Mouse (Mus musculus): ENCODE measurements around the gene Hspbap1.

The Hspbap1 gene

GRCm38 (mm10) chr16:35781096-35781495, 10.9 kb downstream of the Hspbap1 start:
- CTCF ChIA-PET: no interaction called here
- POLR2A ChIA-PET: interaction anchor here in 2 of 4 experiments (1.0 to 6.2 kb wide), 7 partner anchors 8 to 22 kb away, joined by 3 to 90 read pairs (median 11); partner anchors contain the start of genes Dirc2 (in 1 of the 2) and Hspbap1 (in 1 of the 2)

DNA sequence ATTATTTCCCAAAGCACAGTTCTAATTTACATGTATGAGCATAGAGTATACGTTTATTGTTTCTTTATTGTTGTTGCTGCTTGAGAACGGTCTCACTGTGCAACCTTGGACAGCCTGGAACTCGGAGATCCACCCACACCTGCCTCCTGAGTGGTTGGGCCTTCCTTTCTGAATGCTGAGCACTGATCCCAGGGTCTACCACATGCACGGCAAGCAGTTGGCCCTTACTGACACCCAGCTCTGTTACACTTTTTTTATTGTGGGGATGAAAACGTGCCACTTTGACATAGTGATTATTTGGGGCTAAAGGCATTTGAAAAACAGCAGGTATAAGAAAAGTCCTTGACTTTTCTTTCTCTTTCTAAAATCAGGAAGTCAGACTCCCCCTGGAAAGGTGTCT, 11.5 kb downstream of the Hspbap1 start:
- CTCF ChIA-PET: no interaction called here
- POLR2A ChIA-PET: interaction anchor here in 2 of 4 experiments (1.0 to 6.2 kb wide), 10 partner anchors 8 to 36 kb away, joined by 3 to 90 read pairs (median 10); partner anchors contain the start of genes Hspbap1 (in 2 of the 2) and Dirc2 (in 1 of the 2)

- ChIA-PET CTCF (interaction anchor here in 3 of 4 experiments (0.5 to 0.9 kb wide), 3 partner anchors 56 to 1063 kb away, joined by 3 read pairs; no protein-coding TSS in a partner anchor), POLR2A (interaction anchor here (0.6 to 6.2 kb wide), 22 partner anchors 9 to 195 kb away, joined by 3 to 90 read pairs (median 4); partner anchors contain the start of genes Dirc2 (in 3 of the 4) and Hspbap1 (in 3 of the 4))
Observed at GRCm38 (mm10) chr16:35782451-35783206, 12.5 kb downstream of the Hspbap1 start.

DNA sequence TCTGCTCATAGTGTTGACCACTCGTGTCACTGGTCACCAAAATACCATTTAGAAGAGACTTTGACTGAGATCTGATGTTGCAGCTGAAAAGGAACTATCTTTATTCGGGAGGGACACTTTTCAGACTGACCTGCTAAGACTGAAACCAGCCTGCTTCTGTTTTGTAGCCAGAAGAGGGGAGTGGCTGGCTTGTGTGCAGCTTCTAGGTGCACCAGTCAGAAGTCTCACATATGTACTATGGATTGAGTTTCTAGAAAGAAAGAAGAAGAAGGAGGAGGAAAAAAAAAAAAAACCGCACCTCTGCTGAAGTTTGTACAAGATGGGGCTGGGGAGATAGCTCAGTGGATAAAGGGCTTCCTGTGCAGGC, 13.0 kb downstream of the Hspbap1 start:
- ChIA-PET POLR2A (interaction anchor here (0.6 to 6.2 kb wide), 19 partner anchors 10 to 195 kb away, joined by 3 to 90 read pairs (median 4); partner anchors contain the start of genes Dirc2 (in 3 of the 4) and Hspbap1 (in 3 of the 4)), CTCF (interaction anchor here in 3 of 4 experiments (0.5 to 0.9 kb wide), 4 partner anchors 57 to 1063 kb away, joined by 3 read pairs; no protein-coding TSS in a partner anchor)

DNA sequence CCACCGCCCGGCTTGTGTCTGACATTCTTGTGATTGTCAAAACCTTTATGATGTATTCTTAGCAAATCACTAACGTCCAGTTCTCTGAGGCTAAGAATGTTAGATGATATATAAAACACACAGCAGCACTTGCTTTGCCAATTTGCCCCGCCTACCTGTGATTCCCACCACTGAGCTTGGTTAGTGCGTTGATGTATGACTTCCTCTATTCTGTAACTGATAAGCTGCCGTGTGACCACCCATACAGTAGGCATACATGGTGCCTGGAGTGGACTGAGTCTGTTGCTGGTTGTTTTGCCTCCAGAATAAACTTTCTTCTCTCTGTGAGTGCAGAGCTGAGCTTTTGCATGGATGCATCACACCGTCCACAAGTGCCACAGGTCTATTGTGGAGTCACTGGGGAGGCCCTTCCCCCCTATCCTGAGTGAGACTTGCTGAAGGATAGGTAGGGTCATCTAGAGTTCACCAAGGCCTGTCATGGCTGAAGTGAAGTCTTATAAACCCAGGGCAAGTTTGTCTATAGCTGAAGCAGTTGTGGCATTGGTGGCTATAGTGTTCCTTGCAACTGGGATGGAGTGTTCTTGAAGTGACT, 14.1 kb downstream of the Hspbap1 start:
- ChIA-PET POLR2A (interaction anchor here in 3 of 4 experiments (0.7 to 6.2 kb wide), 15 partner anchors 9 to 41 kb away, joined by 3 to 90 read pairs (median 6); partner anchors contain the start of genes Hspbap1 (in 3 of the 3) and Dirc2 (in 2 of the 3)), CTCF (interaction anchor here in 2 of 4 experiments (1.0 to 1.5 kb wide), 3 partner anchors 33 to 51 kb away, joined by 4 to 5 read pairs (median 4); no protein-coding TSS in a partner anchor)

DNA sequence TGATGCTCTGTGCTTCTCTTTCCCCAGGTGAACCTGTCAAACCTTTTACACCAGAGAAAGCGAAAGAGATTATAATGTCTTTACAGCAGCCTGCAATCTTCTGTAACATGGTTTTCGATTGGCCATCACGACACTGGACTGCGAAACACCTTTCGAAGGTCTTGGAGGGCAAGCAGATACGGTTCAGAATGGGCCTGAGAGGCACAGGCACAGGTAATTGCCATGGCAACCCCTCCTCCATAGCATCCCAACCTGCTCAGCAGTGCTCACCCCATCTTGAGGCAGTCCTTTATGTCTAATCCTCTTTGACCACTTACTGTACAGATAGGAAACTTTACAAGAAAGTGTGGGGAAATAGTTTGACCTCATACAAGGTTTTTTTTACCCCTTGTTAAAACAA, 17.0 kb downstream of the Hspbap1 start:
- ChIA-PET POLR2A (interaction anchor here in 2 of 4 experiments (1.0 to 1.8 kb wide), 4 partner anchors 10 to 17 kb away, joined by 4 to 7 read pairs (median 5); partner anchors contain the start of gene Hspbap1 (in 1 of the 2)), CTCF (no interaction called here)

GRCm38 (mm10) chr16:35787568-35788189, 17.5 kb downstream of the Hspbap1 start:
- POLR2A ChIA-PET: interaction anchor here in 3 of 4 experiments (1.0 to 1.8 kb wide), 7 partner anchors 9 to 17 kb away, joined by 3 to 7 read pairs (median 5); partner anchors contain the start of gene Hspbap1 (in 1 of the 3)
- CTCF ChIA-PET: interaction anchor here in 1 of 4 experiments (0.6 kb wide), 1 partner anchor 293 kb away, joined by 4 read pairs; no protein-coding TSS in a partner anchor

- POLR2A ChIA-PET: interaction anchor here in 3 of 4 experiments (1.0 to 1.8 kb wide), 6 partner anchors 9 to 18 kb away, joined by 3 to 7 read pairs (median 5); partner anchors contain the start of gene Hspbap1 (in 1 of the 3)
Observed at GRCm38 (mm10) chr16:35788330-35788729, 18.2 kb downstream of the Hspbap1 start.

GRCm38 (mm10) chr16:35791962-35792521, 21.9 kb downstream of the Hspbap1 start:
- ChIA-PET CTCF (no interaction called here), POLR2A (interaction anchor here in 3 of 4 experiments (0.6 to 4.6 kb wide), 7 partner anchors 9 to 33 kb away, joined by 3 to 36 read pairs (median 6); no protein-coding TSS in a partner anchor)

More at GRCm38 (mm10) chr16:35788330-35788729, 18.2 kb downstream of the Hspbap1 start:
- CTCF ChIA-PET: interaction anchor here in 2 of 4 experiments (0.5 to 0.6 kb wide), 2 partner anchors 52 to 293 kb away, joined by 3 to 4 read pairs; no protein-coding TSS in a partner anchor

GRCm38 (mm10) chr16:35802163-35802562, 32.0 kb downstream of the Hspbap1 start:
- ChIA-PET CTCF (interaction anchor here in 1 of 4 experiments (1.6 kb wide), 1 partner anchor 15 kb away, joined by 4 read pairs; no protein-coding TSS in a partner anchor), POLR2A (interaction anchor here in 3 of 4 experiments (0.6 to 9.7 kb wide), 21 partner anchors 9 to 779 kb away, joined by 3 to 125 read pairs (median 6); partner anchors contain the start of genes Hspbap1 (in 2 of the 3) and Dirc2 (in 1 of the 3))

GRCm38 (mm10) chr16:35803723-35804122, 33.5 kb downstream of the Hspbap1 start:
- CTCF ChIA-PET: interaction anchor here (0.8 to 1.6 kb wide), 6 partner anchors 13 to 14 kb away, joined by 3 to 7 read pairs (median 4); no protein-coding TSS in a partner anchor
- POLR2A ChIA-PET: interaction anchor here in 3 of 4 experiments (0.8 to 9.7 kb wide), 23 partner anchors 9 to 217 kb away, joined by 3 to 125 read pairs (median 5); partner anchors contain the start of genes Hspbap1 (in 2 of the 3) and Dirc2 (in 1 of the 3)

- CTCF ChIA-PET: no interaction called here
- POLR2A ChIA-PET: interaction anchor here in 1 of 4 experiments (0.9 kb wide), 1 partner anchor 9 kb away, joined by 3 read pairs; no protein-coding TSS in a partner anchor
Observed at GRCm38 (mm10) chr16:35806973-35807662, 36.9 kb downstream of the Hspbap1 start.

- ChIA-PET CTCF (no interaction called here), POLR2A (interaction anchor here in 1 of 4 experiments (1.2 kb wide), 1 partner anchor 15 kb away, joined by 3 read pairs; no protein-coding TSS in a partner anchor)
Observed at GRCm38 (mm10) chr16:35807663-35807992, 37.5 kb downstream of the Hspbap1 start.

- ChIA-PET CTCF (interaction anchor here in 2 of 4 experiments (0.6 to 0.7 kb wide), 2 partner anchors 11 to 1725 kb away, joined by 3 read pairs; no protein-coding TSS in a partner anchor), POLR2A (interaction anchor here in 2 of 4 experiments (0.6 to 1.8 kb wide), 5 partner anchors 10 to 17 kb away, joined by 3 to 6 read pairs (median 4); no protein-coding TSS in a partner anchor)
Observed at GRCm38 (mm10) chr16:35808838-35809237, 38.7 kb downstream of the Hspbap1 start.

DNA sequence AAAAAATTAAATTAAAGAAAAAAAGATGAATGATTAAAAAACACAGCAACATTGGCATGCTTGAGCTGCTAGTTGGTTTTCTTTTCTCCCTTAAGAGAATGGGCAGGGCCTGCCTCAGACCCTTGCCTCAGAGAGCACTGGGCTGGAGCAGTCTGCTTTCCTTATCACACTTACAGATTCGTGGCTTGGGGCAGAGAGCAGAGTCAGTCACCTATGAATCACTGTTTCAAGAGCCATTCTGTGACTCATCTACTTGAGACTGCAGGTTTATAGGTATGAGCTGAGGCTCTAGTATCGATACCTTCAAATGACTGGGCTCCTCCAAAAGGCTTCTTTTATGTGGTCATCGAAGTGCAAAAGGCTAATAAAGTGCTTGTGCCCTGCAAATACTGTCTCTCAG, 42.9 kb downstream of the Hspbap1 start:
- POLR2A ChIA-PET: interaction anchor here in 2 of 4 experiments (0.8 to 2.6 kb wide), 7 partner anchors 9 to 17 kb away, joined by 3 to 9 read pairs (median 5); no protein-coding TSS in a partner anchor
- CTCF ChIA-PET: no interaction called here

GRCm38 (mm10) chr16:35817255-35818089, 47.3 kb downstream of the Hspbap1 start:
- ChIA-PET POLR2A (interaction anchor here in 3 of 4 experiments (0.7 to 3.8 kb wide), 20 partner anchors 8 to 122 kb away, joined by 3 to 18 read pairs (median 4); partner anchors contain the start of gene Dirc2 (in 1 of the 3)), CTCF (interaction anchor here (0.6 to 2.4 kb wide), 27 partner anchors 8 to 1425 kb away, joined by 3 to 11 read pairs (median 4); no protein-coding TSS in a partner anchor)
